Mouse (Mus musculus) heart, adult 2 months (tissue): ENCODE data around the gene Hs6st1.

ENCODE experiments used
- EP300 ChIP-seq: fragments of 200-500 bp; IDR thresholded peaks from 2 replicates; pipeline ENCODE4 v1.6.1; 2011; ENCODE audit warnings: low read depth, low read length, control low read depth; ENCODE audit not compliant: insufficient read depth
- POLR2A ChIP-seq: fragments of 200-500 bp; IDR thresholded peaks from 2 replicates; pipeline ENCODE4 v1.6.1; 2011; ENCODE audit warnings: mild to moderate bottlenecking, low read depth, low read length, control low read depth; ENCODE audit not compliant: insufficient read depth

DNA sequence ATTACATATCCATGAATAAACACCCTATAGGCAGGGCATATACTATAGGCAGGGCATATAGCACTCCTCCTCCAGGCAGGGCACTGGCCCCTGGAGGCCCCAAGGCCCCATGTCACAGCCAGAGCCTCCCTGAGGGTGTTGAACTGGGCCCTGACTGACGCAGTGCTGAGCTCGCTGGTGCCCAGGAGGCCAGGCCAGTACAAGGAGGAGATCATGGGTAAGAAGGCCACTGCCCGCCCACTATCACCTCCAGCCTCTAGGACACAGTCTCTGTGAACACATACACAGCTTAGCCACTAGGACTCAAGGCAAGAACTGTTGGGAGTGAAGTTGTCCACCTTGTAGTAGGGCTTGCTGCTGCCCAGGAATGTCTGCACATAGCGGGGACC is 22.5 kb downstream of the Hs6st1 start:
- TF ChIP-seq EP300 = no peak
- TF ChIP-seq POLR2A = no peak
